Mouse (Mus musculus) spleen, postnatal 36 days (tissue): ENCODE measurements at regions not wholly inside any gene's neighbourhood (a gene's known extent, or its start where the extent isn't known, plus 50 kb on each side); places are given as distances from the start of the nearest gene placed in this dataset.
A peak's percentile ranks its signal among the peaks of the same experiment; 100 is the strongest.

ENCODE experiments used
- DNase-seq, 2 experiments: peaks; one replicate each; pipeline ENCODE4 v3.0.0; 2022; ENCODE audit warnings: low spot score in 2 of 2, mixed read lengths in 1 of 2

GRCm38 (mm10) chr1:63977956-63978355 is 144.1 kb downstream of the Klf7 start:
- DNase-seq = no peak

GRCm38 (mm10) chr1:63977302-63977888 is 144.7 kb downstream of the Klf7 start:
- DNase-seq = no peak

GRCm38 (mm10) chr1:63976862-63977261 is 145.2 kb downstream of the Klf7 start:
- DNase-seq = no peak

GRCm38 (mm10) chr1:63967849-63968248 is 154.2 kb downstream of the Klf7 start:
- no peak for DNase-seq

- no peak for DNase-seq
Measured at GRCm38 (mm10) chr1:63965446-63965845, 156.6 kb downstream of the Klf7 start.

GRCm38 (mm10) chr1:63964519-63964918 is 157.6 kb downstream of the Klf7 start:
- DNase-seq = no peak

- no peak for DNase-seq
Measured at GRCm38 (mm10) chr1:63955701-63956355, 166.3 kb downstream of the Klf7 start.

- no peak for DNase-seq
Measured at GRCm38 (mm10) chr1:63954876-63955513, 167.1 kb downstream of the Klf7 start.

GRCm38 (mm10) chr1:63954172-63954571 is 167.9 kb downstream of the Klf7 start:
- no peak for DNase-seq

- peak; percentile 30 to 48 for DNase-seq
Measured at GRCm38 (mm10) chr1:63953229-63953883, 168.7 kb downstream of the Klf7 start.

- DNase-seq = no peak
Measured at GRCm38 (mm10) chr1:63951663-63952062, 170.4 kb downstream of the Klf7 start.

- no peak for DNase-seq
Measured at GRCm38 (mm10) chr1:63947278-63947677, 174.8 kb downstream of the Klf7 start.

GRCm38 (mm10) chr1:63946834-63947233 is 175.2 kb downstream of the Klf7 start:
- no peak for DNase-seq

GRCm38 (mm10) chr1:63944786-63945185 is 175.7 kb upstream of the 4933402D24Rik start:
- no peak for DNase-seq

GRCm38 (mm10) chr1:63938416-63938815 is 169.3 kb upstream of the 4933402D24Rik start:
- no peak for DNase-seq

GRCm38 (mm10) chr1:63937480-63937879 is 168.4 kb upstream of the 4933402D24Rik start:
- DNase-seq = no peak

- DNase-seq = no peak
Measured at GRCm38 (mm10) chr1:63934570-63935280, 165.7 kb upstream of the 4933402D24Rik start.

GRCm38 (mm10) chr1:63932484-63932883 is 163.4 kb upstream of the 4933402D24Rik start:
- DNase-seq = no peak

GRCm38 (mm10) chr1:63929362-63930125 is 160.5 kb upstream of the 4933402D24Rik start:
- no peak for DNase-seq

GRCm38 (mm10) chr1:63928850-63929249 is 159.8 kb upstream of the 4933402D24Rik start:
- DNase-seq = no peak

GRCm38 (mm10) chr1:63928361-63928760 is 159.3 kb upstream of the 4933402D24Rik start:
- DNase-seq = no peak
